Mouse (Mus musculus) ES-Bruce4 (cell line): Measurements from ENCODE around the gene Smap2.

Experiments
- CTCF ChIP-seq: IDR thresholded peaks from one replicate; pipeline ENCODE4 v1.8.1; 2011; ENCODE audit warnings: low read depth, low read length
- EP300 ChIP-seq: IDR thresholded peaks from 2 replicates; pipeline ENCODE4 v1.6.1; 2011; ENCODE audit warnings: low read depth, low read length; ENCODE audit not compliant: insufficient read depth

- TF ChIP-seq CTCF (no peak), EP300 (no peak)
Measured at GRCm38 (mm10) chr4:121018250-121018649, 1.2 kb upstream of the Smap2 start.
